Mouse (Mus musculus): ENCODE results near the gene Exoc3l2.
A peak's percentile ranks its signal among the peaks of the same experiment; 100 is the strongest.

The Exoc3l2 gene

GRCm38 (mm10) chr7:19462884-19463381 is at the start of gene Exoc3l2:
TSS of gene Exoc3l2 (plus strand) at chr7:19463331.
- DNase-seq: no peak

- DNase-seq: no peak
These were observed 49.6 kb upstream of the Exoc3l2 start for GRCm38 (mm10) chr7:19413525-19413924.

GRCm38 (mm10) chr7:19416590-19416989 is 46.5 kb upstream of the Exoc3l2 start:
- no peak for DNase-seq

- no peak for DNase-seq
These were observed 43.0 kb upstream of the Exoc3l2 start for GRCm38 (mm10) chr7:19420121-19420520.

- peak; percentile 90 for DNase-seq
These were observed 42.1 kb upstream of the Exoc3l2 start for GRCm38 (mm10) chr7:19420821-19421636.

GRCm38 (mm10) chr7:19423083-19423482 is 40.0 kb upstream of the Exoc3l2 start:
- DNase-seq: no peak

- DNase-seq: no peak
These were observed 39.1 kb upstream of the Exoc3l2 start for GRCm38 (mm10) chr7:19424051-19424450.

GRCm38 (mm10) chr7:19426349-19426748 is 36.8 kb upstream of the Exoc3l2 start:
- DNase-seq: no peak

GRCm38 (mm10) chr7:19426888-19427287 is 36.2 kb upstream of the Exoc3l2 start:
- DNase-seq: no peak

- DNase-seq: no peak
These were observed 35.0 kb upstream of the Exoc3l2 start for GRCm38 (mm10) chr7:19427999-19428650.

GRCm38 (mm10) chr7:19429726-19430125 is 33.4 kb upstream of the Exoc3l2 start:
- DNase-seq: peak; percentile 61

- DNase-seq: no peak
These were observed 32.7 kb upstream of the Exoc3l2 start for GRCm38 (mm10) chr7:19430402-19430801.

GRCm38 (mm10) chr7:19432475-19432874 is 30.7 kb upstream of the Exoc3l2 start:
- no peak for DNase-seq

GRCm38 (mm10) chr7:19436276-19436675 is 26.9 kb upstream of the Exoc3l2 start:
- no peak for DNase-seq

GRCm38 (mm10) chr7:19437048-19437447 is 26.1 kb upstream of the Exoc3l2 start:
- no peak for DNase-seq

- DNase-seq: no peak
These were observed 21.6 kb upstream of the Exoc3l2 start for GRCm38 (mm10) chr7:19441448-19442091.

GRCm38 (mm10) chr7:19443344-19443743 is 19.8 kb upstream of the Exoc3l2 start:
- peak; percentile 80 for DNase-seq

- DNase-seq: no peak
These were observed 18.3 kb upstream of the Exoc3l2 start for GRCm38 (mm10) chr7:19444801-19445200.

- peak; percentile 75 for DNase-seq
These were observed 15.4 kb upstream of the Exoc3l2 start for GRCm38 (mm10) chr7:19447689-19448088.

GRCm38 (mm10) chr7:19449165-19449564 is 14.0 kb upstream of the Exoc3l2 start:
- no peak for DNase-seq

GRCm38 (mm10) chr7:19455186-19455585 is 7.9 kb upstream of the Exoc3l2 start:
- no peak for DNase-seq

GRCm38 (mm10) chr7:19455819-19456495 is 7.2 kb upstream of the Exoc3l2 start:
- peak; percentile 56 for DNase-seq

GRCm38 (mm10) chr7:19456628-19457027 is 6.5 kb upstream of the Exoc3l2 start:
- no peak for DNase-seq
